Mouse (Mus musculus) kidney, embryonic 16.5 days (tissue): ENCODE data around the gene 1700016C15Rik. TPM values are rescaled to one million over a fixed set of nuclear protein-coding genes. Genes with fewer than 3 reads are reported as not detected.

Source experiments
- ATAC-seq: fragments of 200-750 bp; cut with Nextera tagmentation; 2 replicates; pipeline ENCODE4 v1.8.0; 2017; ENCODE audit warnings: moderate TSS enrichment; ENCODE audit not compliant: low FRiP score, low TSS enrichment
- H3K27ac ChIP-seq: fragments of 300-500 bp; sonication (generic); 2 replicates; pipeline ENCODE4 v1.5.1; 2014; ENCODE audit warnings: low read length
- H3K27me3 ChIP-seq: fragments of 300-500 bp; sonication (generic); 2 replicates; pipeline ENCODE4 v1.6.1; 2014; ENCODE audit warnings: low read length, control low read depth, mixed read lengths; ENCODE audit not compliant: insufficient read depth
- H3K36me3 ChIP-seq: fragments of 300-500 bp; sonication (generic); 2 replicates; pipeline ENCODE4 v1.6.1; 2014; ENCODE audit warnings: low read length, control low read depth, mixed read lengths; ENCODE audit not compliant: insufficient read depth
- H3K4me1 ChIP-seq: fragments of 300-500 bp; sonication (generic); 2 replicates; pipeline ENCODE4 v1.6.1; 2014; ENCODE audit warnings: low read length, control low read depth, mixed read lengths; ENCODE audit not compliant: insufficient read depth
- H3K4me2 ChIP-seq: fragments of 300-500 bp; sonication (generic); replicated peaks from 2 replicates; pipeline ENCODE4 v1.6.1; 2014; ENCODE audit warnings: low read depth, low read length
- H3K4me3 ChIP-seq: fragments of 300-500 bp; sonication (generic); 2 replicates; pipeline ENCODE4 v1.5.1; 2014; ENCODE audit warnings: mild to moderate bottlenecking, low read length
- H3K9ac ChIP-seq: fragments of 300-500 bp; sonication (generic); replicated peaks from 2 replicates; pipeline ENCODE4 v1.6.1; 2014; ENCODE audit warnings: low read length
- H3K9me3 ChIP-seq: fragments of 300-500 bp; sonication (generic); 2 replicates; pipeline ENCODE4 v1.6.1; 2016; ENCODE audit warnings: low read length, control low read depth
- WGBS: fragments of 180-500 bp; shearing (Covaris S2); extraction: QIAGEN DNeasy Blood & Tissue Kit; methylation state at CpG from one replicate; pipeline ENCODE4 v1.1.7; 2014; 5-methylcytosine and 5-hydroxymethylcytosine counted together
- polyA plus RNA-seq: library from polyadenylated mRNA; unstranded; fragments of >200 nt; fragmentation: Nextera tagmentation; extraction: Ambion mirVana; gene quantifications from 2 replicates; pipeline ENCODE4 v1.2.1, GENCODE M21; 2015

The 1700016C15Rik gene
- polyA plus RNA-seq, 1 experiment from 2014 or later, result 0.71 TPM

- Histone ChIP-seq H3K36me3 (no peaks in the 10 kb centered on the region), H3K4me3 (no peak overlapping the region), H3K27me3 (no peaks in the 10 kb centered on the region), H3K27ac (no peak overlapping the region), H3K4me2 (no peak overlapping the region), H3K9ac (no peak overlapping the region), H3K4me1 (no peaks in the 10 kb centered on the region), H3K9me3 (no peaks in the 10 kb centered on the region)
- no peak for ATAC-seq
- WGBS, result 77% methylated on average over 3 of the region's 3 CpGs
Measured at GRCm38 (mm10) chr1:177716448-177716847, 13.2 kb upstream of the 1700016C15Rik start.

GRCm38 (mm10) chr1:177717057-177717835, 12.4 kb upstream of the 1700016C15Rik start:
- Histone ChIP-seq H3K9ac (no peak overlapping the region), H3K27me3 (no peaks in the 10 kb centered on the region), H3K4me1 (no peaks in the 10 kb centered on the region), H3K4me3 (no peak overlapping the region), H3K4me2 (no peak overlapping the region), H3K9me3 (no peaks in the 10 kb centered on the region), H3K36me3 (no peaks in the 10 kb centered on the region), H3K27ac (no peak overlapping the region)
- no peak for ATAC-seq
- 73% methylated on average over 7 of the region's 7 CpGs for WGBS

GRCm38 (mm10) chr1:177718340-177719028, 11.1 kb upstream of the 1700016C15Rik start:
- 63% methylated on average over 11 of the region's 11 CpGs for WGBS
- H3K4me2 ChIP-seq, result no peak overlapping the region

GRCm38 (mm10) chr1:177719029-177719427, 10.6 kb upstream of the 1700016C15Rik start:
- no peaks in the 10 kb centered on the region for H3K27me3 ChIP-seq
- H3K4me3 ChIP-seq, result no peak overlapping the region
- ATAC-seq, result no peak; the same call in 1 of the 2 replicates
- no peaks in the 10 kb centered on the region for H3K9me3 ChIP-seq
- no peak overlapping the region for H3K9ac ChIP-seq
- no peak overlapping the region for H3K27ac ChIP-seq
- no peak overlapping the region for H3K4me2 ChIP-seq
- H3K4me1 ChIP-seq, result no peaks in the 10 kb centered on the region
- WGBS, result 75% methylated on average over 3 of the region's 3 CpGs
- no peaks in the 10 kb centered on the region for H3K36me3 ChIP-seq

More at GRCm38 (mm10) chr1:177718340-177719028, 11.1 kb upstream of the 1700016C15Rik start:
- no peak for ATAC-seq
- H3K4me1 ChIP-seq, result no peaks in the 10 kb centered on the region
- H3K27ac ChIP-seq, result no peak overlapping the region
- H3K36me3 ChIP-seq, result no peaks in the 10 kb centered on the region
- no peaks in the 10 kb centered on the region for H3K9me3 ChIP-seq
- H3K4me3 ChIP-seq, result no peak overlapping the region
- H3K27me3 ChIP-seq, result no peaks in the 10 kb centered on the region
- H3K9ac ChIP-seq, result no peak overlapping the region

GRCm38 (mm10) chr1:177723786-177724185, 5.8 kb upstream of the 1700016C15Rik start:
- WGBS, result 48% methylated on average over 4 of the region's 4 CpGs
- no peaks in the 10 kb centered on the region for H3K36me3 ChIP-seq
- H3K9me3 ChIP-seq, result 0 out of 2 replicates have a peak, but pooled peaks cover 3% of the 10 kb centered on the region
- ATAC-seq, result no peak
- H3K4me1 ChIP-seq, result no peaks in the 10 kb centered on the region
- H3K4me2 ChIP-seq, result no peak overlapping the region
- no peaks in the 10 kb centered on the region for H3K27me3 ChIP-seq
- H3K27ac ChIP-seq, result no peak overlapping the region
- no peak overlapping the region for H3K4me3 ChIP-seq
- no peak overlapping the region for H3K9ac ChIP-seq

- Histone ChIP-seq H3K4me2 (no peak overlapping the region), H3K27ac (no peak overlapping the region), H3K4me3 (no peak overlapping the region), H3K9ac (no peak overlapping the region), H3K27me3 (no peaks in the 10 kb centered on the region), H3K36me3 (no peaks in the 10 kb centered on the region), H3K4me1 (no peaks in the 10 kb centered on the region), H3K9me3 (peaks cover 9% of the 10 kb centered on the region)
- WGBS, result 60% methylated on average over 5 of the region's 5 CpGs
- ATAC-seq, result no peak
Measured at GRCm38 (mm10) chr1:177726870-177727269, 2.7 kb upstream of the 1700016C15Rik start.

GRCm38 (mm10) chr1:177727883-177728525, 1.6 kb upstream of the 1700016C15Rik start:
- no peak for ATAC-seq
- Histone ChIP-seq H3K27ac (no peak overlapping the region), H3K9ac (no peak overlapping the region), H3K36me3 (no peaks in the 10 kb centered on the region), H3K4me2 (no peak overlapping the region), H3K4me1 (no peaks in the 10 kb centered on the region), H3K27me3 (no peaks in the 10 kb centered on the region), H3K4me3 (no peak overlapping the region), H3K9me3 (peaks cover 9% of the 10 kb centered on the region)
- 71% methylated on average over 3 of the region's 3 CpGs for WGBS

GRCm38 (mm10) chr1:177731973-177732372, 2.4 kb downstream of the 1700016C15Rik start:
- H3K36me3 ChIP-seq, result no peaks in the 10 kb centered on the region
- H3K4me2 ChIP-seq, result no peak overlapping the region
- H3K27ac ChIP-seq, result no peak overlapping the region
- H3K9me3 ChIP-seq, result peaks cover 6% of the 10 kb centered on the region
- no peaks in the 10 kb centered on the region for H3K27me3 ChIP-seq
- no peaks in the 10 kb centered on the region for H3K4me1 ChIP-seq
- no peak overlapping the region for H3K4me3 ChIP-seq
- ATAC-seq, result no peak
- WGBS, result 93% methylated on average over 3 of the region's 3 CpGs
- no peak overlapping the region for H3K9ac ChIP-seq

GRCm38 (mm10) chr1:177737505-177738105, 8.0 kb downstream of the 1700016C15Rik start:
- WGBS, result 58% methylated on average over 6 of the region's 6 CpGs
- Histone ChIP-seq H3K27ac (no peak overlapping the region), H3K4me3 (no peak overlapping the region), H3K9me3 (no peaks in the 10 kb centered on the region), H3K36me3 (no peaks in the 10 kb centered on the region), H3K27me3 (no peaks in the 10 kb centered on the region), H3K4me1 (no peaks in the 10 kb centered on the region), H3K4me2 (no peak overlapping the region), H3K9ac (no peak overlapping the region)
- no peak for ATAC-seq
